Mouse (Mus musculus): ENCODE measurements around the gene D130043K22Rik. TPM values are rescaled to one million over a fixed set of nuclear protein-coding genes. Genes with fewer than 3 reads are reported as not detected.
A peak's percentile ranks its signal among the peaks of the same experiment; 100 is the strongest.

D130043K22Rik gene
- total RNA-seq, 2 experiments from 2014 or later, result 0.34 TPM; not detected in 1

DNA sequence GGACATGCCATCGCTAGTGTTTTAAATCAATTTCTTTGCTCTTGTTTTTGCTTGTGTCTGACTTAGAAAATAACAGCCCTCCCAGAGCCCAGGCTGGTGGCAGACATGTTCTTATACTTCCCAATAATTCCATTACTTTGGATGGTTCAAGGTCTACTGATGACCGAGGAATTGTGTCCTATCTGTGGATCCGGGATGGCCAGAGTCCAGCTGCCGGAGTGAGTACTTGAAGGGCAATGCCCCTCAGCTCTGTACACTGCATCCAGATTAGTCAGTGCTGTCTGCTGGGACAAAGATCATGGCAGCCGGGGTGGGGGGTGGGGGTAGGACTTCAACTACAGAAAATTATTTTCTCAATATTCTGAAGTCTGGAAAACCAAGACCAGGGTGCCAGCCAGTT lies 35.8 kb downstream of the D130043K22Rik start:
- no peak for ATAC-seq (replicated peaks; ENCODE audit: low FRiP score, poor library complexity, severe bottlenecking)

DNA sequence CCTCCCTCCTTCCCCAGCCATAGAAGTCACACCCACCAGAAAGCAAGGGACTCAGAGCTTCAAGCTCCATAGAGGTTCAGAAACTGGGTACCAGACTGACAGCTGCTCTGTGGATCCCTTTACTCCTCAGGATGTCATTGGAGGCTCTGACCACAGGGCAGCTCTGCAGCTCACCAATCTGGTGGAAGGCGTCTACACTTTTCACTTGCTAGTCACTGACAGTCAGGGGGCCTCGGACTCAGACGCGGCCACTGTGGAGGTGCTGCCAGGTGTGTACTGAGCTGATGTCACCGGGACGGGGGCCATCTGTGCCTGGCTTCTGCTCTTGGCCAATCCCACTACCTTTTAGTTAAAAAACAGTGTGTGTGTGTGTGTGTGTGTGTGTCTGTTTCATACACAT lies 37.5 kb downstream of the D130043K22Rik start:
- no peak for ATAC-seq (replicated peaks; ENCODE audit: low FRiP score, poor library complexity, severe bottlenecking)

DNA sequence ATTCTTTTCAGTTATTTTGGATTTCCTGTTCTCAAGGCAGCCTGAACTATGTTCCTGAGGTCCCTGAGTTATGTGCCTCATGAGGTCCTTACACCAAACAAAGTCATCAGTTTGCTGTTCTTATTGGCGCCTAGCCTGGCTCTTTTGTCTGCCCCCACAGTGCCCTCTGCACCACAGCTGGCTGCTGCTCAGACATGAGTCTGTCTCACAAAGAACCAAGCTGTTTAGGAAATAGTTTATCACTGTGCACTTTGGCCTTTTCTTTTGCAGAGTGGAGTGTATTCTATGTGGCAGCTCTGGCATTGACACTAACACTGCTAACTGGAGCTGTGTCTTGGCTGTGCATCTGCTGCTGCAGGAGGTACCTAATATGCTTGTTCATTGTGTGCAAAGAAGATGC lies 44.6 kb downstream of the D130043K22Rik start:
- ATAC-seq (replicated peaks; ENCODE audit: low FRiP score, poor library complexity, severe bottlenecking), result no peak

DNA sequence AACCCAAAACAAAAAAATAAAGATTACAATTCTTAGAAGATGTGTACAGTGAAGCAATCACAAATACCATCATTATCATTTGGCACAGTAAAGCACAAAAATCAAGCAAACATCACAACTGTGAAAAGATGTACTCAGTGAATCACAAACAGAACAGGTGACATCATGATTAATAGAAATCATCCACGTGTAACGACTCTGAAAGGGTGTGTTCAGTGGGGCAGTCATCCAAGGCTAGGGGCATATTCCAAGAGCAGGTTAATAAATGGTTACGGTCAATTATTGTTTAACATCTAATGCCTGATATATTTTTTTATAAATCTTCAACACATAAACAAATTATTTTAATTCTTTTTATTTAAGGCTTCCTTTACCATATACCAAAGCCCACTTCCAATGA lies 47.6 kb downstream of the D130043K22Rik start:
- ATAC-seq (replicated peaks; ENCODE audit: low FRiP score, poor library complexity, severe bottlenecking), result no peak

DNA sequence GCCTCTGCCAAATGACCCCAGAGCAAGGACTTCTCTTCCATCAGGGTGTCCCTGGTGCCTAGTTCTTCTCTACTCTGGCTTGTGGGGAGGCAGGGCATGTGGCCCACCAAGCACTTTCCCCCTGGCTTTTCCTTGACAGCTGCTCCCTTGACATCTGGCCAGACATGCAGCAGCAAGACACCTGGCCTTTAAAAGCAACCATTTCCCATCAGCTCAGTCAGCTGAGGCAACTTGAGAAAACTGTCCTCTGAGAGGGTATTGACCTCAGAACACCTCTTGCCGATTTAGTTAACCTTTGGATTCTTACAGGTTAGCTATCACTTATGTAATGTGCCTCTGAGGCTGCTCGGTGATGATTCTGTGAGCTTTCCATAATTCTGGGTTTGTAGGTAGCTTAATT lies 48.9 kb downstream of the D130043K22Rik start:
- no peak for ATAC-seq (replicated peaks; ENCODE audit: low FRiP score, poor library complexity, severe bottlenecking)

DNA sequence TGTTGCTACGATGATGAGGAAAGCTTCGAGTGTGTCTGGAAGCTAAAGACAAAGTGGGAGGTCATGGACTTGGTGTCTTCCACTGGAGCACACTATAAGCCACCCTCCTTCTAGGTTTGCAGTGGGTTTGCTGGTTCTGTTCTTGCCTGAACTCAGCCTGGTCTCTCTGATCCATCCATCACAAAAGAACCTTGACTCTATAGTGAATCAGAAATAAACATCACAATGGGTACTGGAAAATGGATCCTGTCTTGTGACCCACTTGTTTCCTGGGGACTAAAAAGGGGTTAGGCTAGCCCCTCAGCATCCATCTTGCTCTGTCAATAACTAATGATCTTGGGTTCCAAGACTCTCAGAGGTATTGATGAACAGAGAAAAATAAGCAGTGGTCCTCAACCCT lies 57.0 kb downstream of the D130043K22Rik start:
- no peak for ATAC-seq (replicated peaks; ENCODE audit: low FRiP score, poor library complexity, severe bottlenecking)

DNA sequence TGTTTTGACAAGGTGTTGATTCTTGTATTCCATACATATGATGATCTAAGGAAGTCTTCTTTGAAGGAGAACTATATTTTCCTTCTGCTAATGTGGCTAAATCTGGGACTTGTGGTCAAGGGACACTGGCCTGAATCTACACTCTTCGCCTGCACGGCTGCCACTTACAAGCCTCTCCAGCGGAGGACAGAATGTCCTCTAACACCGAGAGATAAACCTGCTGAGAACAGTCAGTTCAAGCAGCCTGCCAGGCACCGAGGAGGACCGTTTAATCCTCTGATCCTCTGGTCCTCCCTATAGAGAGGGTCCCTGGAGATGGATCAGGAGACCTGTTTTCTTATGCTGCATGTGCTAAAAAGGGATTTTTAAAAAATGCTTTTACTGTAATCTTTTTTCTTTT lies 58.5 kb downstream of the D130043K22Rik start:
- no peak for ATAC-seq (replicated peaks; ENCODE audit: low FRiP score, poor library complexity, severe bottlenecking)

DNA sequence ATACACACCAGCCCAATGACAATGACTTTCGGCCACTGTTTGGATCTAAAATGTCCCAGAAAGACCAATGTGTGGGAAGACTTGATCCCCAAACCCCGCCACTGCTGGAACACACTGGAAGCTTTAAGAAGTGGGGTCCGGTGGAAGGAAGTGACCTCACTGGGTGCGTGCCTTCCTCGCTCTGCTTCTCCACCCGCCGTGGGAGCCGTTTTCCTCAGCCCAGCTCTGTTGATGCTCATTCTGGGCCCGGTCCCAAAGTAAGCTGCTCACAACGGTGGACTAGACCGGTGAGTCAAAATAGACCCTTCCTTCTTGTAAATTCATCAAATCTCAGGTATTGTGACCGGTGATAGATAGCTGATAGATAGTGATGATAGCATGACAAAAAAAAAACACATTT lies 60.5 kb downstream of the D130043K22Rik start:
- ATAC-seq (replicated peaks; ENCODE audit: low FRiP score, poor library complexity, severe bottlenecking), result no peak

DNA sequence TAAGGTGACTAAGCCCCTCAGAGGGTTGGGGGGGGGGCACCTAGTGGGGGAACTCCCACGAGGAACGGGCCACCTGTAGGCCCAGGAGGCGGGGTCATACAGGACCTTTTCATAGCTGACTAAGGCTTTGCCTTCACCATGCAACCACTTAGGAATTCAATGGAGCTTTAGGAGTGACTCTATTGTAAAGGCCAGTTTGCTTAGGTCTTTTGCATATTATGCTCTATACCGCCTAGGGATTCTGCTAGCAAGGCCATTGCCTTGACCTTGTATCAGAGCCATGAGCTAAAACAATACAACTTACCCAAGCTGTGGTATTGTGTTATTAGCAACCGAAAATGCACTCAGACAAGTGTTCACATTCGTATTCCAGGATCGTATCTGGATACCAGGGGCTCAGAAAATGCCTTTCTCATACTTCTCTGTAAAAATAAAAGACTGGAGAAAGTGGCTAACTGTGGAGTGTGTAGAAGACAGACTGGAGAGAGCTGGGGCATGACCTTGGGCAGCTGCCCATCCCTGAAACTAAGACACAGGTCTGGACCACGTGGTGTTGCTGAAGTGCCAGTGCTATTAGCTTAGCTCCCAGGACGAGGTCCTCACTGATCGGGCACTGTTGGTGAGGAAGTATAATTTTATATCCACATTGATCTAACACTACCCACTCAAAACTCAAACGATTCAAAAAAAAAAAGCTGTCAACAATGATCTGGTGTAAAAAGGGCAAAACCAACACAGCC lies 62.1 kb downstream of the D130043K22Rik start:
- ATAC-seq (replicated peaks; ENCODE audit: low FRiP score, poor library complexity, severe bottlenecking), result no peak

DNA sequence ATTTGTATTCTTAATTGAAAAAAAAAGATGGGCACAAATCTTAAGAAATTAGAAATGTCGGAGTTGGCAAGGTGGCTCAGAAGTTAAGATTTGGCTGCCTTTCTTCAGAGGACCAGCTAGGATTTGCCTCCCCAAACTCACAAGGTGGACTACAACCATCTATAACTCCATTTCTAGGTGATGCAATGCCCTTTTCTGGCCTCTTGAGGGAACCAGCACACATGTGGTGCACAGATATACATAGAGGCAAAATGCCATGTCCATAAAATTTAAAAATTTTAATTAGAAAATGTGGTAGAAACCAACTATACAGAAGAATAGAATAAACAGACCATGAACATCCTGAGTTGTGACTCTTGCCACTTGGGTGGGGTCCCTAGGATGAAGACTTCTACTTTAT lies 64.2 kb downstream of the D130043K22Rik start:
- no peak for ATAC-seq (replicated peaks; ENCODE audit: low FRiP score, poor library complexity, severe bottlenecking)

DNA sequence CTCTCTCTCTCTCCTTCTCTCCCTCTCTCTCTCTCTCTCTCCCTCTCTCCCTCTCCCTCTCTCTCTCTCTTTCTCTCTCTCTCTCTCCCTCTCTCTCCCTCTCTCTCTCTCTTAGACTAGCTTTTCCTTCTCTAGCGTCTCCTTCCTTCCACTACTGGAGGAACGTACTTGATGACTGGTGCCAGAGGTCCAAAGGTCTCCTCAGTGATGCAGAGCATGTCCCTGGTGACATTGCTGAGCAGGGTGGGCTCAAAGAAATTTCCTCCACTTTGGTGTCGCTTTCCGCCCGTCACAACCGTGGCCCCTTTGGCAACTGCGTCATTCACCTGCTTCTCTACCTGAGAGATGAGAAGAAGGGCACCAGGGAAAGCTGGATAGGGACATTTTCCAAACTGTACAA lies 68.6 kb downstream of the D130043K22Rik start:
- ATAC-seq (replicated peaks; ENCODE audit: low FRiP score, poor library complexity, severe bottlenecking), result no peak

DNA sequence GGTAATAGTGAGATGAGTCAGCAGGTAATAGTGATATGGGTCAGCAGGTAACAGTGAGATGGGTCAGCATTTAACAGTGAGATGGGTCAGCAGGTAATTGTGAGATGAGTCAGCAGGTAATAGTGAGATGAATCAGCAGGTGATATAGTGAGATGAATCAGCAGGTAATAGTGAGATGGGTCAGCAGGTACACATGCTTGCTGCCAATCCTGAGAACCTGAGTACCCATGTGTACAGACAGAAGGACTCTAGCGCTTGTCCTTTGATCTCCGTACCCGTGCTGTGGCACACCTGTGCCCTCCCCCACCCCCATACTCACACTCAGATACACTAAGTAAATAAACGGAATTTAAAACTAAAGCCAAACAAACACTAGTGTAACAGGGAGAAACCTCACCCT lies 70.0 kb downstream of the D130043K22Rik start:
- ATAC-seq (replicated peaks; ENCODE audit: low FRiP score, poor library complexity, severe bottlenecking), result no peak

DNA sequence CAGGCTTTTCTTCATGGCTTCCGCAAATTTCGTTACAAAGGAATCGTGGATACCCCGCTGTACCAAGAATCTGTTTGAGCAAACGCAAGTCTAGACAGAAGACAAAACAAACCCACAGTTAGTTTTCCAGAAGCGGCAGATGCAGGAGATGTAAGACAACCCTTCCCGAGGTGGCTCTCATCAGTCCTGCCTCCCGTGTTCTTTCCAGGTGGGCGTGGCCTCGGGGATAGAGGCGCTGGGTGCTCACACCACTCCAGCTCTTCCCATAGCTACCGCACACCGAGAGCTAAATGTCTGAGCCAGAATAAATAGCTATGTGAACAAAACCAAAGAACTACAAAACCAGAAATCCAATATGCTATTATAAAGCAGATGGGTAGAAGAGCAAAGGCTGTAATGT lies 70.9 kb downstream of the D130043K22Rik start:
- no peak for ATAC-seq (replicated peaks; ENCODE audit: low FRiP score, poor library complexity, severe bottlenecking)

DNA sequence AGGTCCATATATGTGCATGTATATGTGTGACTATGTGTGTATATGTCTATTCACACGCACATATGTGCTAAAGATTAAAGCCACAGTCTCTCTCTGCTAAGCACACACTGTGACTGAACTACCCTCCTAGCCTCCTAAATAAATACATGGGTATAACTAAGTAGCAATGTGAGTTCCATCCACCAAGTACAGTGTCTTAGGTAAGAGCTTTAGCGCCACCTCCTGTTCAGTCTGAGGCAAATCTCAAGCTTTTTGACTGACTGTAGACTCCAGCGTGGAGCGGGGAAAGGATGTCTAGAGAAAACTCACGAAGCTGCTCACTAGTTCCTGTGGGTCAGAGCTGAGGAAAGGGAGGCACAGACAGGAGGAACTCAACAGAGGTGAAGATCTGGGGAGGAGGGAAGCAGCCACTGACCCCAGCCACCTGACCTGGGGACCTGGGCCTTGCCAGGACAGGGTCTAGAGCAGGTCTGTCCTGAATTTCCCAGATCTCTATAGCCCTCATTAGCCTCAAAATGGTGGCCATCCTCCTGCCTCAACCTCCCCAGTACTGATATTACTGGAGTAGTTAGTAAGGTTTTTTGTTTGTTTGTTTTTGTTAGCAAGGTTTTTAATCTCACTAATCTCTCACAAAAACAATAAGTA lies 75.5 kb downstream of the D130043K22Rik start:
- 0 out of 2 replicates have a peak, but pooled peaks have one; percentile 61 for ATAC-seq (replicated peaks; ENCODE audit: low FRiP score, poor library complexity, severe bottlenecking)

DNA sequence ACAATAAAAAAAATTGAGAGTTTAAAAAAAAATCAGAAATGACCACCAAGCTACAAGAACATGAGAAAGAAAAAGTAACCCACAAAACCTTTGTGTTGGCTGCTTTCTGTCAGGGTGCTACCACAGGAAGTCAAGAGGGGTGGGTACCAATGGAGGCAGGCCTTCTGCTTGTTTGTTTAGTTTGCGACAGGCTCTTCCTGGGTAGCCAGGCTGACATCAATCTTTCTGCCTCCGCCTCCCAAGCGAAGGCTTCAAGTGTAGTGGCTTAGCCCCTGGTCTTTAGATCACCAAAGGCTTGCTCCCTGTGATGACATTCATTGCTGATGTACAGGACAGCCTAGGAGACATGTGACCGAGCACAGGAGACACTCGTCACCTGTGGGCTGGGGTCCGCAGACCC lies 76.3 kb downstream of the D130043K22Rik start:
- no peak for ATAC-seq (replicated peaks; ENCODE audit: low FRiP score, poor library complexity, severe bottlenecking)

DNA sequence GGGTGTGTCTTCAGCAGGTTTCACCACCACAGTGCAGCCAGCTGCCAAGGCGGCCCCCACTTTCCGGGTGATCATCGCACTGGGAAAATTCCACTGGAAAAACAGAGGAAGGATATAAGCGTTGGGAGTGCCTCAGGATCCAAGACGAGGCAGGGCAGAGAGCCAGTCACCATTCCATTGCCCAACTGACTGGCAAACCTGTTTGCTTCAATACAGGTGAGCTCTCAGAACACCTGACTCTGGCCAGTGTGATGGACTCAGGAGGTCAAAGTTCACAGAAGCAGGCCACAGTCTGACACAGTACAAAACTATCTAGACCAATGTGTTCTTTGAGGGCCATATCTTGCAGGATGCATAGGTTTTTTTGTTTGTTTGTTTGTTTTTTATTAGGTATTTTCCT lies 79.1 kb downstream of the D130043K22Rik start:
- ATAC-seq (replicated peaks; ENCODE audit: low FRiP score, poor library complexity, severe bottlenecking), result no peak

DNA sequence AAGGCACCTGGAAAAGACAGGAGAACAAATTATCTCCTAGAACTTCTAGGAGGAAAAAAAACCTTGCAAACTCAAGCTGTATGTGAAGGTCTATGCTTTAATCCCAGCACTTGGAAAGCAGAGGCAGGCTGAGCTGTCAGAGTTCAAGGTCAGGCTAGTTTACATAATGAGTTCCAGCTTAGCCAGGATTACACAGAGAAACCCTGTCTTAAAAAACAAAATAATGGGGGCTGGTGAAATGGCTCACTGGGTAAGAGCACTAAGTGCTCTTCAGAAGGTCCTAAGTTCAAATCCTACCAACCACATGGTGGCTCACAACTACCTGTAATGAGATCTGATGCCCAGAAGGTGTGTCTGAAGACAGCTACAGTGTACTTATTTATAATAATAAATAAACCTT lies 85.7 kb downstream of the D130043K22Rik start:
- ATAC-seq (replicated peaks; ENCODE audit: low FRiP score, poor library complexity, severe bottlenecking), result no peak

DNA sequence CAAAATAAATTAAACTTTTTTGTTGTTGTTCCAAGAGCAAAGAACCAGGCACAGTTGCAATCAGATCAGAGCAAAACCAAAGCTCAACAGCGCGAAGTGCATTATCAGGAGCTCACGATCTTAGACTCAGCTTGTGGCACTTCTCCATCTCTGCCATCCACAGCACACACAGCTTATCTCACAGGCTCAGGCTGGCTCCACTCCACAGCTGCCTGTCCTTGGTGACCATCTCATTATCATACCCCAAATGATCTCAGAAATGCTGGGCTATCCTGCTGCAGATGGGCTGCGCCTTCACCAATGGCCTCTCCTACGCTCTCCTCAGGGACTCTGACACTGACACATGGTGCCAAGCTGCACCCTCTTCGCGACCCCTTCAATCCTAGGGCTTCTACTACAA lies 88.3 kb downstream of the D130043K22Rik start:
- ATAC-seq (replicated peaks; ENCODE audit: low FRiP score, poor library complexity, severe bottlenecking), result no peak

DNA sequence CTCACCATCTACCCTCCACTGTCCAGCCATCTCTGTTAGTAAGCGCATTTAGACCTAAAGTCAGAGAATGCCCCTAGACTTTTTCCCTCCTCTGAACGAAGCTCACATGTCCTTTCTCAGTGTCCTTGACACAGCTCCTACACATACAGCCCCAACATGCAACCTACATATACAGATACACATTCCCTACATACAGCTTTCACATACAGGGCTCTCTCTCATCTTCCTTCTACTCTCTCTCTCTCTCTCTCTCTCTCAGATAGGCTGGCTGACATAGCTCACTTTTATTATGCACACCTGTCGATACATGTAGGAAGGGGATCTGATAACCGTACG lies 91.8 kb downstream of the D130043K22Rik start:
- no peak for ATAC-seq (replicated peaks; ENCODE audit: low FRiP score, poor library complexity, severe bottlenecking)

DNA sequence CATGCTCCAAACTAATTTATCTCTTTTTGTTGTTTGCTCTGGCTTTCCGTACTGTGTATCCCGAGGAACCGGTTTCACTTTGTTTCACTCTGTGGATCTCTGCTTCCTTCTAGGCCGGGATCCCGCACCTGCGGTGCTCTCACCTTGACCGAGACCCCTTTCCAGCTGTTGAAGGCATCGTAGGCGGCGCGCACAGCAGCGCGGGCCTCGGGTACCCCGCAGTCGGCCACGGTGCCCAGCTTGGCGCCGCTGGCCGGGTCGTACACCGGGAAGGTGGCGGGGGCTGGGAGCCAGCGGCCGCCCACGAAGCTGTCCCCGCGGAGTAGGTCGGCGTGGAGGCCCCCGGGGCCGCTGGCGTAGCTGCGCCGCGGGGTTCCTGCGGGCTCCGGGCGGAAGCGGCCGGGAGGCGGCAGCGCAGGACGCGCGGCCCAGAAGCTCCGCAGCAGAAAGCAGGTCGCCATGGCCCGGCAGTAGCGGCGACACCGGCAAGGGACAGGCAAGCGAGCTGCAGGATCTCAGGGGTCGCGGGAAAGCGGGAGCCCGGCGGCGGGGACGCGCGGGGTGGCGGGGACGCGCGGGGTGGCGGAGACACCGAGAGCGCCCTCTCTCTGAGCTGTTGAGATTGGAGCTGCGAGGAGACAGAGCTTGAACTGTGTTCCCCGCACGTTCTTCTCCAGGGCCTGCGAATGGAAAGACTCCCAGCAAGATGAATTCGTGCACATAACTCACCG lies 92.3 kb downstream of the D130043K22Rik start, which contains the start of gene Aldh5a1:
TSS of gene Aldh5a1 (minus strand) at position 554 of the 731 bp plus-strand sequence.
- ATAC-seq (replicated peaks; ENCODE audit: low FRiP score, poor library complexity, severe bottlenecking), result no peak

DNA sequence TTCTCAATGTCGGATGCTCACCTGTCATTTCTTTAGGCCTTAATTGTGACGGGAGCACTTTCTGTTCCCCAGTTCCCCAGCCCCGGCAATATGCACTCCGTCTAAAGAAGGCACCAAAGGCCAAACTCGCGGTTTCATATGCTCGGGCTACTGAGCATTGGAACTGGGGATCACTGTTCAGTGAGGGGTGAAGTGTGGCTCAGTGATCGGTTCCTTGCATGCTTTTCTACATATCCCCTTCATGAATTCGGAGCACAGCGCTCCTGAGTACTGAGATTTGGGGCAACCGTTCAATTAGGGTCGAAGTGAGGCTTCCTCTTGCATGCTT lies 92.9 kb downstream of the D130043K22Rik start:
- ATAC-seq (replicated peaks; ENCODE audit: low FRiP score, poor library complexity, severe bottlenecking), result no peak
